ENCODE assay signal across 14 mouse cellular contexts in the genomic region with DNA sequence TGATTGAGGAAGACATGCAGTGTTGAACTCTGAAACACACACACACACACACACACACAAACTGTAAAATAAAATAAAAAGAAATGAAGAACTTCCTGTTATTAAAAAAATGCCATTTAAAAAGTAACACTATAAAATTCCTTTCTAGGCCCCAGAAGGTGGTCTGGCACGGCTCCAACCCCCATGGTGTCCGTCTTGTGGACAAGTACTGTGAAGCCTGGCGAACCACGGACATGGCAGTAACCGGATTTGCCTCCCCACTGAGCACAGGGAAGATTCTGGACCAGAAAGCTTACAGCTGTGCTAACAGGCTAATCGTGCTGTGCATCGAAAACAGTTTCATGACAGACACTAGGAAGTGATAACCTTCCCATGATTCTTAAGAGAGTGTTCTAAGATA. TPM values are rescaled to one million over a fixed set of nuclear protein-coding genes. Genes with fewer than 3 reads are reported as not detected.
A peak's percentile ranks its signal among the peaks of the same experiment; 100 is the strongest.
DNase-seq lines count a peak whose midpoint lies in the region; ATAC-seq and TF ChIP-seq lines count a peak whose summit lies in the region.
"Had no signal": no experiment of that assay in that cellular context is flagged by ENCODE, and none has a peak within 500 bp of the region (broad histone marks: within the 10 kb centered on the region; RNA-seq: fewer than 3 reads in every experiment).

No protein-coding gene starts in this region.

- ATAC-seq in embryonic facial prominence, embryonic 15.5 days (ENCODE audit: insufficient number of reproducible peaks, low FRiP score, low TSS enrichment, low read depth), result no peak
- ATAC-seq: intestine, embryonic 16.5 days; midbrain, embryonic 15.5 days had no signal

- H3K9ac ChIP-seq in embryonic facial prominence, embryonic 15.5 days, result no peak overlapping the region
- H3K9ac ChIP-seq: hindbrain, embryonic 15.5 days; midbrain, embryonic 15.5 days; neural tube, embryonic 12.5 days; stomach, embryonic 15.5 days had no signal

- H3K4me2 ChIP-seq in embryonic facial prominence, embryonic 15.5 days (replicated peaks), result no peak overlapping the region
- H3K4me2 ChIP-seq: hindbrain, embryonic 15.5 days; midbrain, embryonic 15.5 days; neural tube, embryonic 12.5 days; stomach, embryonic 15.5 days had no signal

- WGBS in embryonic facial prominence, embryonic 15.5 days, result 59% methylated on average over 7 of the region's 7 CpGs
- WGBS in embryonic facial prominence, embryonic 10.5 days, result 87% methylated on average over 7 of the region's 7 CpGs

- H3K4me3 ChIP-seq in embryonic facial prominence, embryonic 15.5 days (replicated peaks), result no peak overlapping the region
- H3K4me3 ChIP-seq in embryonic facial prominence, embryonic 10.5 days, result no peak overlapping the region
- H3K4me3 ChIP-seq in layer of hippocampus, adult 2 months, result no peak overlapping the region
- H3K4me3 ChIP-seq: heart, embryonic 10.5 days; hindbrain, embryonic 15.5 days; midbrain, embryonic 15.5 days; neural tube, embryonic 12.5 days; stomach, embryonic 15.5 days had no signal

- H3K9me3 ChIP-seq in embryonic facial prominence, embryonic 15.5 days (replicated peaks), result no peaks in the 10 kb centered on the region
- no peaks in the 10 kb centered on the region for H3K9me3 ChIP-seq in embryonic facial prominence, embryonic 10.5 days
- H3K9me3 ChIP-seq: heart, embryonic 10.5 days; hindbrain, embryonic 15.5 days; midbrain, embryonic 15.5 days; neural tube, embryonic 12.5 days; stomach, embryonic 15.5 days had no signal

- TF ChIP-seq CTCF in layer of hippocampus, adult 2 months (conservative IDR thresholded peaks at IDR 0.05), result no peak

- H3K4me1 ChIP-seq in embryonic facial prominence, embryonic 15.5 days, result peaks cover 6% of the 10 kb centered on the region
- H3K4me1 ChIP-seq in embryonic facial prominence, embryonic 10.5 days, result no peaks in the 10 kb centered on the region
- H3K4me1 ChIP-seq: hindbrain, embryonic 15.5 days; midbrain, embryonic 15.5 days; neural tube, embryonic 12.5 days had no signal

- H3K36me3 ChIP-seq in embryonic facial prominence, embryonic 15.5 days, result no peaks in the 10 kb centered on the region
- no peaks in the 10 kb centered on the region for H3K36me3 ChIP-seq in embryonic facial prominence, embryonic 10.5 days (replicated peaks)
- H3K36me3 ChIP-seq: heart, embryonic 10.5 days; hindbrain, embryonic 15.5 days; midbrain, embryonic 15.5 days; neural tube, embryonic 12.5 days; stomach, embryonic 15.5 days had no signal

- DNase-seq in embryonic facial prominence, embryonic 10.5 days (ENCODE audit: low spot score), result no peak
- no peak for DNase-seq in layer of hippocampus, adult 2 months (ENCODE audit: low spot score in 2 of 2)
- DNase-seq in layer of hippocampus, adult 9-11 months, result no peak
- DNase-seq in testis, postnatal 10 days (ENCODE audit: low spot score), result peak; percentile 54
- no peak for DNase-seq in testis, postnatal 14 days (ENCODE audit: low spot score)
- no peak for DNase-seq in lung, postnatal 10 days
- DNase-seq: adrenal gland, adult 8-10 months had no signal

- H3K27me3 ChIP-seq in embryonic facial prominence, embryonic 15.5 days, result no peaks in the 10 kb centered on the region
- H3K27me3 ChIP-seq in embryonic facial prominence, embryonic 10.5 days (replicated peaks; ENCODE audit: low read depth, poor library complexity, severe bottlenecking), result no peaks in the 10 kb centered on the region
- H3K27me3 ChIP-seq: hindbrain, embryonic 15.5 days; midbrain, embryonic 15.5 days; neural tube, embryonic 12.5 days; stomach, embryonic 15.5 days had no signal

- H3K27ac ChIP-seq in embryonic facial prominence, embryonic 15.5 days (replicated peaks), result peak overlapping the region; percentile 60; the same call in 1 of the 2 replicates
- no peak overlapping the region for H3K27ac ChIP-seq in embryonic facial prominence, embryonic 10.5 days (replicated peaks)
- H3K27ac ChIP-seq in layer of hippocampus, adult 2 months, result peak overlapping the region; percentile 79; the same call in 1 of the 2 replicates
- H3K27ac ChIP-seq: heart, embryonic 10.5 days; hindbrain, embryonic 15.5 days; midbrain, embryonic 15.5 days; neural tube, embryonic 12.5 days; stomach, embryonic 15.5 days had no signal

RNA-seq across cellular contexts. Expression of a gene that starts 41.1 kb away (rescaled TPM):
- polyA plus RNA-seq in embryonic facial prominence, embryonic 15.5 days (2015; fragmentation: Nextera tagmentation; extraction: Ambion mirVana), result 32.0 and 32.9 TPM in 2 replicates
- 95.0 and 101 TPM in 2 replicates for polyA plus RNA-seq in embryonic facial prominence, embryonic 10.5 days (2016; fragmentation: Nextera tagmentation; extraction: Ambion mirVana)
- total RNA-seq in layer of hippocampus, adult 2 months (2021), result 10 to 100 TPM; 19.9 to 24.4 TPM
